8 mouse cellular contexts compared by ENCODE assay signal in genomic region chr5:124908860-124909259, GRCm38 (mm10). TPM values are rescaled to one million over a fixed set of nuclear protein-coding genes. Genes with fewer than 3 reads are reported as not detected.
DNase-seq lines count a peak whose midpoint lies in the region; ATAC-seq and TF ChIP-seq lines count a peak whose summit lies in the region.

No protein-coding gene starts in this region.

- H3K9ac ChIP-seq in embryonic facial prominence, embryonic 14.5 days (ENCODE audit: low read depth, low read length), result no peak overlapping the region
- H3K9ac ChIP-seq in kidney, embryonic 14.5 days (ENCODE audit: low read depth, low read length), result no peak overlapping the region
- no peak overlapping the region for H3K9ac ChIP-seq in limb, embryonic 14.5 days (ENCODE audit: low read depth, low read length, severe bottlenecking)
- H3K9ac ChIP-seq in stomach, embryonic 15.5 days, result no peak overlapping the region

- no peaks in the 10 kb centered on the region for H3K36me3 ChIP-seq in embryonic facial prominence, embryonic 14.5 days (ENCODE audit: control insufficient read depth, insufficient read depth, low read length)
- H3K36me3 ChIP-seq in kidney, embryonic 14.5 days (ENCODE audit: control insufficient read depth, insufficient read depth, low read length), result no peaks in the 10 kb centered on the region
- H3K36me3 ChIP-seq in limb, embryonic 14.5 days (ENCODE audit: control insufficient read depth, insufficient read depth, low read length), result no peaks in the 10 kb centered on the region
- no peaks in the 10 kb centered on the region for H3K36me3 ChIP-seq in stomach, embryonic 15.5 days

- H3K4me1 ChIP-seq in embryonic facial prominence, embryonic 14.5 days (ENCODE audit: control insufficient read depth, insufficient read depth, low read length), result peaks cover 3% of the 10 kb centered on the region; the same call in 1 of the 2 replicates
- no peaks in the 10 kb centered on the region for H3K4me1 ChIP-seq in kidney, embryonic 14.5 days (ENCODE audit: control insufficient read depth, insufficient read depth, low read length)
- 0 out of 2 replicates have a peak, but pooled peaks cover 7% of the 10 kb centered on the region for H3K4me1 ChIP-seq in limb, embryonic 14.5 days (ENCODE audit: control insufficient read depth, insufficient read depth, low read length)
- no peaks in the 10 kb centered on the region; the same call in 1 of the 2 replicates for H3K4me1 ChIP-seq in stomach, embryonic 15.5 days

- ATAC-seq in embryonic facial prominence, embryonic 14.5 days (ENCODE audit: low read depth), result peak; percentile 70
- ATAC-seq in kidney, embryonic 14.5 days (ENCODE audit: low FRiP score, low TSS enrichment), result peak; percentile 67
- peak; percentile 78 for ATAC-seq in limb, embryonic 14.5 days (ENCODE audit: low FRiP score, low read depth)
- ATAC-seq in stomach, embryonic 15.5 days (ENCODE audit: insufficient read depth, low FRiP score, low read depth), result peak; percentile 81; the same call in 1 of the 2 replicates

- peak; percentile 69 to 76 for DNase-seq in B cell, adult 2 months
- DNase-seq in adrenal gland, postnatal 36 days, result peak; percentile 89 to 91
- peak; percentile 85 for DNase-seq in embryonic facial prominence, embryonic 14.5 days (ENCODE audit: low spot score)
- DNase-seq in heart, adult 9 months (ENCODE audit: low spot score in 2 of 2), result peak; percentile 41 to 70
- DNase-seq in limb, embryonic 14.5 days (ENCODE audit: low spot score), result peak; percentile 84
- peak; percentile 80 for DNase-seq in neural tube, embryonic 10.5 days (ENCODE audit: extremely low spot score, low spot score)

- TF ChIP-seq POLR2A in limb, embryonic 14.5 days (IDR thresholded peaks at IDR 0.05; ENCODE audit: borderline replicate concordance, extremely low read depth, insufficient read depth, insufficient read length), result no peak

- H3K27me3 ChIP-seq in embryonic facial prominence, embryonic 14.5 days (replicated peaks; ENCODE audit: control insufficient read depth, insufficient read depth, low read length), result no peaks in the 10 kb centered on the region; the same call in 1 of the 2 replicates
- no peaks in the 10 kb centered on the region for H3K27me3 ChIP-seq in kidney, embryonic 14.5 days (ENCODE audit: control insufficient read depth, insufficient read depth, low read length)
- H3K27me3 ChIP-seq in limb, embryonic 14.5 days (ENCODE audit: control insufficient read depth, insufficient read depth, low read length), result no peaks in the 10 kb centered on the region
- H3K27me3 ChIP-seq in stomach, embryonic 15.5 days (replicated peaks), result no peaks in the 10 kb centered on the region

- H3K4me2 ChIP-seq in embryonic facial prominence, embryonic 14.5 days (ENCODE audit: low read depth, low read length), result no peak overlapping the region
- H3K4me2 ChIP-seq in kidney, embryonic 14.5 days (replicated peaks; ENCODE audit: low read depth, low read length), result no peak overlapping the region
- H3K4me2 ChIP-seq in limb, embryonic 14.5 days (replicated peaks; ENCODE audit: low read depth, low read length, severe bottlenecking), result no peak overlapping the region
- H3K4me2 ChIP-seq in stomach, embryonic 15.5 days, result no peak overlapping the region

- 21% methylated on average over 5 of the region's 5 CpGs for WGBS in embryonic facial prominence, embryonic 14.5 days
- 15% methylated on average over 5 of the region's 5 CpGs for WGBS in kidney, embryonic 14.5 days
- 21% methylated on average over 5 of the region's 5 CpGs for WGBS in limb, embryonic 14.5 days
- 22% methylated on average over 5 of the region's 5 CpGs for WGBS in stomach, embryonic 15.5 days

- H3K4me3 ChIP-seq in embryonic facial prominence, embryonic 14.5 days (ENCODE audit: low read depth, low read length), result no peak overlapping the region
- H3K4me3 ChIP-seq in kidney, embryonic 14.5 days (ENCODE audit: low read length), result no peak overlapping the region
- no peak overlapping the region for H3K4me3 ChIP-seq in limb, embryonic 14.5 days (replicated peaks; ENCODE audit: low read length)
- no peak overlapping the region for H3K4me3 ChIP-seq in stomach, embryonic 15.5 days (replicated peaks)

- no peak overlapping the region for H3K27ac ChIP-seq in embryonic facial prominence, embryonic 14.5 days (replicated peaks; ENCODE audit: low read depth, low read length)
- no peak overlapping the region for H3K27ac ChIP-seq in kidney, embryonic 14.5 days (ENCODE audit: low read depth, low read length)
- no peak overlapping the region for H3K27ac ChIP-seq in limb, embryonic 14.5 days (replicated peaks; ENCODE audit: low read depth, low read length)
- H3K27ac ChIP-seq in stomach, embryonic 15.5 days, result no peak overlapping the region

- no peaks in the 10 kb centered on the region for H3K9me3 ChIP-seq in embryonic facial prominence, embryonic 14.5 days (ENCODE audit: control insufficient read depth, low read length)
- no peaks in the 10 kb centered on the region for H3K9me3 ChIP-seq in kidney, embryonic 14.5 days (ENCODE audit: control insufficient read depth, low read length)
- H3K9me3 ChIP-seq in limb, embryonic 14.5 days (ENCODE audit: control insufficient read depth, low read length), result no peaks in the 10 kb centered on the region
- H3K9me3 ChIP-seq in stomach, embryonic 15.5 days, result no peaks in the 10 kb centered on the region

RNA-seq across cellular contexts. Expression of gene Zfp664, which starts 46.4 kb away (rescaled TPM):
- total RNA-seq in adrenal gland, postnatal 36 days (2021), result 10 to 100 TPM; 55.2 to 58.6 TPM
- polyA plus RNA-seq in embryonic facial prominence, embryonic 14.5 days (2014; fragmentation: Nextera tagmentation; extraction: Ambion mirVana), result 59.0 and 71.7 TPM in 2 replicates
- polyA plus RNA-seq in kidney, embryonic 14.5 days (2014; fragmentation: Nextera tagmentation; extraction: Ambion mirVana), result 108 and 129 TPM in 2 replicates
- polyA plus RNA-seq in limb, embryonic 14.5 days (2012; rRNA removed), result 52.4 and 52.7 TPM in 2 replicates
- 65.7 and 76.3 TPM in 2 replicates for polyA plus RNA-seq in limb, embryonic 14.5 days (2014; fragmentation: Nextera tagmentation; extraction: Ambion mirVana)
- polyA plus RNA-seq in stomach, embryonic 15.5 days (2015; fragmentation: Nextera tagmentation; extraction: Ambion mirVana), result 79.9 and 94.3 TPM in 2 replicates

RNA-seq across cellular contexts. Expression of gene Ccdc92, which starts 46.6 kb away (rescaled TPM):
- 1 to 10 TPM; 5.5 to 5.8 TPM for total RNA-seq in adrenal gland, postnatal 36 days (2021)
- polyA plus RNA-seq in embryonic facial prominence, embryonic 14.5 days (2014; fragmentation: Nextera tagmentation; extraction: Ambion mirVana), result 8.5 and 10.1 TPM in 2 replicates
- polyA plus RNA-seq in kidney, embryonic 14.5 days (2014; fragmentation: Nextera tagmentation; extraction: Ambion mirVana), result 7.1 and 9.5 TPM in 2 replicates
- polyA plus RNA-seq in limb, embryonic 14.5 days (2012; rRNA removed), result 3.8 and 5.0 TPM in 2 replicates
- polyA plus RNA-seq in limb, embryonic 14.5 days (2014; fragmentation: Nextera tagmentation; extraction: Ambion mirVana), result 4.1 and 4.2 TPM in 2 replicates
- 7.4 and 7.5 TPM in 2 replicates for polyA plus RNA-seq in stomach, embryonic 15.5 days (2015; fragmentation: Nextera tagmentation; extraction: Ambion mirVana)
